Comparison of ENCODE assay signal across 8 mouse cellular contexts in genomic region chr17:25471418-25471817, GRCm38 (mm10). TPM values are rescaled to one million over a fixed set of nuclear protein-coding genes. Genes with fewer than 3 reads are reported as not detected.
DNase-seq lines count a peak whose midpoint lies in the region; ATAC-seq and TF ChIP-seq lines count a peak whose summit lies in the region.

No protein-coding gene starts in this region.

- H3K9me3 ChIP-seq in embryonic facial prominence, embryonic 10.5 days, result no peaks in the 10 kb centered on the region
- no peaks in the 10 kb centered on the region for H3K9me3 ChIP-seq in midbrain, postnatal 0 days (ENCODE audit: low read length)

- H3K27me3 ChIP-seq in embryonic facial prominence, embryonic 10.5 days (replicated peaks; ENCODE audit: low read depth, poor library complexity, severe bottlenecking), result peaks cover 64% of the 10 kb centered on the region
- H3K27me3 ChIP-seq in midbrain, postnatal 0 days (ENCODE audit: insufficient read depth, low read length), result peaks cover 5% of the 10 kb centered on the region; the same call in 1 of the 2 replicates

- H3K4me3 ChIP-seq in embryonic facial prominence, embryonic 10.5 days, result no peak overlapping the region
- peak overlapping the region; percentile 2; the same call in 1 of the 2 replicates for H3K4me3 ChIP-seq in midbrain, postnatal 0 days (ENCODE audit: low read depth, low read length)
- no peak overlapping the region for H3K4me3 ChIP-seq in gastrocnemius, adult 2 months

- no peak overlapping the region for H3K9ac ChIP-seq in midbrain, postnatal 0 days (replicated peaks; ENCODE audit: low read length, poor library complexity, severe bottlenecking)

- H3K36me3 ChIP-seq in embryonic facial prominence, embryonic 10.5 days (replicated peaks), result no peaks in the 10 kb centered on the region
- no peaks in the 10 kb centered on the region for H3K36me3 ChIP-seq in midbrain, postnatal 0 days (ENCODE audit: insufficient read depth, low read length)

- peak overlapping the region; percentile 13; the same call in 1 of the 2 replicates for H3K4me2 ChIP-seq in midbrain, postnatal 0 days (ENCODE audit: low read depth, low read length, poor library complexity, severe bottlenecking)

- TF ChIP-seq CTCF in midbrain, postnatal 0 days (IDR thresholded peaks at IDR 0.05), result no peak
- no peak for TF ChIP-seq CTCF in gastrocnemius, adult 2 months (IDR thresholded peaks at IDR 0.05)

- no peak for ATAC-seq in midbrain, postnatal 0 days (ENCODE audit: low FRiP score)

- intact Hi-C loops in gastrocnemius, adult 2 months (cut with DNase I), result loop anchor here (1.0 kb wide), 1 partner anchor 137 kb away; no protein-coding TSS in a partner anchor

- DNase-seq in layer of hippocampus, postnatal 10 days (ENCODE audit: low spot score in 2 of 2), result peak; percentile 47 to 50
- DNase-seq in layer of hippocampus, adult 9-10 months (ENCODE audit: low spot score), result no peak
- peak; percentile 17 for DNase-seq in embryonic facial prominence, embryonic 10.5 days (ENCODE audit: low spot score)
- DNase-seq in kidney, postnatal 36 days, result peak; percentile 39 to 60
- peak; percentile 82 for DNase-seq in midbrain, postnatal 0 days (ENCODE audit: low spot score)
- DNase-seq in gastrocnemius, adult 2 months, result no peak
- DNase-seq in thymus, postnatal 10 days (ENCODE audit: low spot score in 2 of 2), result no peak
- DNase-seq in urinary bladder, postnatal 4 days (ENCODE audit: low spot score in 2 of 2), result no peak

- 61% methylated on average over 8 of the region's 8 CpGs for WGBS in embryonic facial prominence, embryonic 10.5 days
- 33% methylated on average over 8 of the region's 8 CpGs for WGBS in midbrain, postnatal 0 days

- H3K4me1 ChIP-seq in embryonic facial prominence, embryonic 10.5 days, result peaks cover 34% of the 10 kb centered on the region
- no peaks in the 10 kb centered on the region for H3K4me1 ChIP-seq in midbrain, postnatal 0 days (ENCODE audit: insufficient read depth, low read length)

- H3K27ac ChIP-seq in embryonic facial prominence, embryonic 10.5 days (replicated peaks), result no peak overlapping the region
- no peak overlapping the region for H3K27ac ChIP-seq in midbrain, postnatal 0 days (ENCODE audit: low read depth, low read length)
- no peak overlapping the region for H3K27ac ChIP-seq in gastrocnemius, adult 2 months

RNA-seq across cellular contexts. Expression of gene Tekt4, which starts 17.0 kb away (rescaled TPM):
- 1 to 10 TPM; 1.3 to 3.1 TPM for total RNA-seq in layer of hippocampus, postnatal 10 days (2021)
- polyA plus RNA-seq in embryonic facial prominence, embryonic 10.5 days (2016; fragmentation: Nextera tagmentation; extraction: Ambion mirVana), result 0.33 TPM in 1 of 2 replicates, not detected in the other
- 1.9 and 5.2 TPM in 2 replicates for total RNA-seq in midbrain, postnatal 0 days (2014; rRNA removed)
- 2.1 and 2.3 TPM in 2 replicates for polyA plus RNA-seq in midbrain, postnatal 0 days (2015; fragmentation: Nextera tagmentation; extraction: Ambion mirVana)
- not detected for total RNA-seq in gastrocnemius, adult 2 months (2021)

RNA-seq across cellular contexts. Expression of gene Sstr5, which starts 25.7 kb away (rescaled TPM):
- under 1 TPM; 0.18 to 0.38 TPM for total RNA-seq in layer of hippocampus, postnatal 10 days (2021)
- 0.13 and 0.21 TPM in 2 replicates for polyA plus RNA-seq in embryonic facial prominence, embryonic 10.5 days (2016; fragmentation: Nextera tagmentation; extraction: Ambion mirVana)
- total RNA-seq in midbrain, postnatal 0 days (2014; rRNA removed), result 1.9 and 2.0 TPM in 2 replicates
- polyA plus RNA-seq in midbrain, postnatal 0 days (2015; fragmentation: Nextera tagmentation; extraction: Ambion mirVana), result 1.7 and 2.4 TPM in 2 replicates
- not detected for total RNA-seq in gastrocnemius, adult 2 months (2021)

RNA-seq across cellular contexts. Expression of gene Cacna1h, which starts 37.8 kb away (rescaled TPM):
- total RNA-seq in layer of hippocampus, postnatal 10 days (2021), result 100 to 1,000 TPM in 1 of 2 experiments, 10 to 100 TPM in 1; 91.4 to 104 TPM
- polyA plus RNA-seq in embryonic facial prominence, embryonic 10.5 days (2016; fragmentation: Nextera tagmentation; extraction: Ambion mirVana), result 2.9 and 3.3 TPM in 2 replicates
- total RNA-seq in midbrain, postnatal 0 days (2014; rRNA removed), result 117 and 164 TPM in 2 replicates
- polyA plus RNA-seq in midbrain, postnatal 0 days (2015; fragmentation: Nextera tagmentation; extraction: Ambion mirVana), result 7.6 and 9.5 TPM in 2 replicates
- total RNA-seq in gastrocnemius, adult 2 months (2021), result 1 to 10 TPM in 1 of 2 experiments, under 1 TPM in 1; 0.94 to 1.7 TPM

Comparison
In these comparisons a context has a peak if more than half of its experiments do, and no peak if none do; other contexts are left out.
1. DNase-seq: peak in layer of hippocampus, postnatal 10 days (2 of 2), embryonic facial prominence, embryonic 10.5 days (single experiment), kidney, postnatal 36 days (2 of 2) and midbrain, postnatal 0 days (single experiment); none in layer of hippocampus, adult 9-10 months (single experiment), gastrocnemius, adult 2 months (single experiment), thymus, postnatal 10 days (0 of 2) and urinary bladder, postnatal 4 days (0 of 2).
2. RNA of gene Cacna1h, which starts 37.8 kb away (total RNA-seq): 117 to 164 TPM in midbrain, postnatal 0 days and 91.4 to 104 TPM in layer of hippocampus, postnatal 10 days; 0.94 to 1.7 TPM in gastrocnemius, adult 2 months; every median in the first group is over 10 times any median in the second.